ENCODE assay signal across 11 mouse cellular contexts in genomic region chr11:3418741-3419140, GRCm38 (mm10). TPM values are rescaled to one million over a fixed set of nuclear protein-coding genes. Genes with fewer than 3 reads are reported as not detected.
DNase-seq lines count a peak whose midpoint lies in the region; ATAC-seq and TF ChIP-seq lines count a peak whose summit lies in the region.
"Had no signal": no experiment of that assay in that cellular context is flagged by ENCODE, and none has a peak within 500 bp of the region (broad histone marks: within the 10 kb centered on the region; RNA-seq: fewer than 3 reads in every experiment).

No protein-coding gene starts in this region.

- H3K4me3 ChIP-seq in neural tube, embryonic 13.5 days: no peak overlapping the region
- H3K4me3 ChIP-seq in heart, postnatal 0 days (ENCODE audit: low read depth, low read length): no peak overlapping the region
- H3K4me3 ChIP-seq: limb, embryonic 13.5 days had no signal

- H3K27me3 ChIP-seq in neural tube, embryonic 13.5 days: no peaks in the 10 kb centered on the region
- no peaks in the 10 kb centered on the region for H3K27me3 ChIP-seq in heart, postnatal 0 days (ENCODE audit: control insufficient read depth, insufficient read depth, low read length)
- H3K27me3 ChIP-seq: limb, embryonic 13.5 days had no signal

- TF ChIP-seq EP300 in heart, postnatal 0 days (IDR thresholded peaks at IDR 0.05; ENCODE audit: low read depth): no peak

- DNase-seq in neural tube, embryonic 10.5 days (ENCODE audit: extremely low spot score, low spot score): no peak
- DNase-seq in heart, postnatal 0 days (ENCODE audit: low spot score): peak; percentile 30
- DNase-seq in kidney, postnatal 14 days: peak; percentile 70
- DNase-seq in left cerebral cortex, adult 8-10 months (ENCODE audit: low spot score in 2 of 2): no peak
- DNase-seq in retina, postnatal 1 day: no peak
- DNase-seq: thymus, postnatal 4 days had no signal

- WGBS in neural tube, embryonic 13.5 days: 76% methylated on average over 4 of the region's 4 CpGs
- 62% methylated on average over 4 of the region's 4 CpGs for WGBS in heart, postnatal 0 days

- H3K9ac ChIP-seq in neural tube, embryonic 13.5 days: no peak overlapping the region
- H3K9ac ChIP-seq in heart, postnatal 0 days (replicated peaks; ENCODE audit: low read depth, low read length): no peak overlapping the region
- H3K9ac ChIP-seq: limb, embryonic 13.5 days had no signal

- peak overlapping the region; percentile 9; the same call in 1 of the 2 replicates for H3K27ac ChIP-seq in neural tube, embryonic 13.5 days (replicated peaks)
- peak overlapping the region; percentile 72 for H3K27ac ChIP-seq in heart, postnatal 0 days (ENCODE audit: low read depth)
- H3K27ac ChIP-seq: limb, embryonic 13.5 days had no signal

- H3K4me1 ChIP-seq in neural tube, embryonic 13.5 days (replicated peaks): no peaks in the 10 kb centered on the region
- H3K4me1 ChIP-seq in heart, postnatal 0 days (ENCODE audit: control insufficient read depth, insufficient read depth): no peaks in the 10 kb centered on the region
- H3K4me1 ChIP-seq: limb, embryonic 13.5 days had no signal

- no peak for TF ChIP-seq CTCF in heart, postnatal 0 days (IDR thresholded peaks at IDR 0.05; ENCODE audit: low read depth)

- ATAC-seq in neural tube, embryonic 13.5 days (ENCODE audit: low read depth): no peak
- no peak for ATAC-seq in heart, postnatal 0 days (ENCODE audit: insufficient read depth, low read depth)
- ATAC-seq in megakaryocyte-erythroid progenitor cell, adult 5-6 weeks (replicated peaks; ENCODE audit: low FRiP score, low TSS enrichment, poor library complexity, severe bottlenecking): no peak
- ATAC-seq: forebrain, embryonic 16.5 days had no signal

- no peaks in the 10 kb centered on the region for H3K9me3 ChIP-seq in neural tube, embryonic 13.5 days
- H3K9me3 ChIP-seq in heart, postnatal 0 days (replicated peaks; ENCODE audit: control insufficient read depth, low read length): no peaks in the 10 kb centered on the region
- H3K9me3 ChIP-seq: limb, embryonic 13.5 days had no signal

- no peak overlapping the region for H3K4me2 ChIP-seq in neural tube, embryonic 13.5 days
- H3K4me2 ChIP-seq in heart, postnatal 0 days (ENCODE audit: low read depth, low read length): no peak overlapping the region
- H3K4me2 ChIP-seq: limb, embryonic 13.5 days; midbrain, embryonic 11.5 days had no signal

- H3K36me3 ChIP-seq in neural tube, embryonic 13.5 days: peaks cover 71% of the 10 kb centered on the region
- peaks cover 61% of the 10 kb centered on the region for H3K36me3 ChIP-seq in heart, postnatal 0 days (replicated peaks; ENCODE audit: control insufficient read depth, insufficient read depth, low read length)

RNA-seq across cellular contexts. Expression of gene Limk2, which starts 9.8 kb away (rescaled TPM):
- 128 and 143 TPM in 2 replicates for polyA plus RNA-seq in neural tube, embryonic 13.5 days (2015; fragmentation: Nextera tagmentation; extraction: Ambion mirVana)
- 38.3 and 55.1 TPM in 2 replicates for total RNA-seq in heart, postnatal 0 days (2014; rRNA removed; ENCODE audit: low replicate concordance)
- polyA plus RNA-seq in heart, postnatal 0 days (2015; fragmentation: Nextera tagmentation; extraction: Ambion mirVana): 31.0 and 32.8 TPM in 2 replicates
- 100 to 1,000 TPM in 1 of 4 experiments, 10 to 100 TPM in 3; 93.4 to 107 (median 97.0) TPM for total RNA-seq in left cerebral cortex, adult 8-10 months (2022)
- total RNA-seq in megakaryocyte-erythroid progenitor cell, adult 5-6 weeks (2014; fragmentation: Nextera tagmentation): 23.6 and 24.4 TPM in 2 replicates
- total RNA-seq in megakaryocyte-erythroid progenitor cell, adult 5-6 weeks (2017): 15.8 and 24.5 TPM in 2 replicates

RNA-seq across cellular contexts. Expression of gene Rnf185, which starts 33.4 kb away (rescaled TPM):
- polyA plus RNA-seq in neural tube, embryonic 13.5 days (2015; fragmentation: Nextera tagmentation; extraction: Ambion mirVana): 40.8 and 41.8 TPM in 2 replicates
- total RNA-seq in heart, postnatal 0 days (2014; rRNA removed; ENCODE audit: low replicate concordance): 41.2 and 82.6 TPM in 2 replicates
- polyA plus RNA-seq in heart, postnatal 0 days (2015; fragmentation: Nextera tagmentation; extraction: Ambion mirVana): 22.9 and 23.6 TPM in 2 replicates
- total RNA-seq in left cerebral cortex, adult 8-10 months (2022): 10 to 100 TPM; 28.9 to 31.4 (median 30.0) TPM
- 7.1 and 8.4 TPM in 2 replicates for total RNA-seq in megakaryocyte-erythroid progenitor cell, adult 5-6 weeks (2014; fragmentation: Nextera tagmentation)
- total RNA-seq in megakaryocyte-erythroid progenitor cell, adult 5-6 weeks (2017): 3.0 and 4.6 TPM in 2 replicates

Comparison
In these comparisons a context has a peak if more than half of its experiments do, and no peak if none do; other contexts are left out.
1. DNase-seq: peak in heart, postnatal 0 days (single experiment) and kidney, postnatal 14 days (single experiment); none in neural tube, embryonic 10.5 days (single experiment), left cerebral cortex, adult 8-10 months (0 of 2) and retina, postnatal 1 day (single experiment).